Mouse (Mus musculus): ENCODE measurements around the gene Trim42. TPM values are rescaled to one million over a fixed set of nuclear protein-coding genes. Genes with fewer than 3 reads are reported as not detected.

Trim42 gene
- not detected for polyA plus RNA-seq (2012; fragmentation: generic; extraction: Trizol)

DNA sequence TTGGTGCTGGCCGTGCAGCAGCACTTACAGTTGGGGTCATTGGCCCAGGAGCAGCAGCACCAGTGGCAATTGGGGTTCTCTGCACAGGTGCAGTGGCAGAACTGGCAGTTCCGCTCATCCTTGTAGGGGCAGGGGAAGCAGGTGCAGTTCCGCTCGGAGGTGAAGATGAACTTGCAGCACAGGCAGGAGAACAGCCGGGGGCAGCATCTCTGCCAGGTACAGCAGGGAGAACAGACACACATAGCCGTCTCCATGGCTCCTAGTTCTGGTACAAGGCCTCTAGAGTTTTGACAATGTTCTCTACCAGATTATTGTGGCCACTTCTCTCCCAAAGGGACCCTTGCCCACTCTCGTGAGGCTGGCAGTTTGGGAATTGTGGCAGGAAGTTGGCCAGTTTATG, at the start of gene Trim42:
Trim42 (minus strand) TSS at position 368 of the 400 bp plus-strand sequence.
- Histone ChIP-seq H3K4me2 (ENCODE audit: low read depth) (no peak within 1 kb of the TSS), H3K4me3 (no peak within 1 kb of the TSS), H3ac (ENCODE audit: control insufficient read depth, insufficient read length) (no peak within 1 kb of the TSS), H3K27me3 (ENCODE audit: control insufficient read depth, insufficient read depth, insufficient read length) (no peaks in the 10 kb centered on the region), H3K79me2 (ENCODE audit: control insufficient read depth, insufficient read depth) (no peaks in the 10 kb centered on the region), H3K36me3 (ENCODE audit: control insufficient read depth, insufficient read depth) (no peaks in the 10 kb centered on the region)
- TF ChIP-seq MYOG (IDR thresholded peaks at IDR 0.05; ENCODE audit: control insufficient read depth in 1 of 3, insufficient read depth in 1 of 3, insufficient read length in 2 of 3, low read depth in 2 of 3) (no peak), E2F4 (IDR thresholded peaks at IDR 0.05; ENCODE audit: insufficient read depth) (no peak), POLR2AphosphoS2 (IDR thresholded peaks at IDR 0.05; ENCODE audit: insufficient read length, low read depth) (no peak), REST (IDR thresholded peaks at IDR 0.05; ENCODE audit: insufficient read depth, insufficient read length) (no peak), SRF (IDR thresholded peaks at IDR 0.05; ENCODE audit: control insufficient read depth, insufficient read length, low read depth) (no peak), TCF12 (IDR thresholded peaks at IDR 0.05; ENCODE audit: insufficient read depth, poor library complexity, severe bottlenecking) (no peak), USF1 (IDR thresholded peaks at IDR 0.05; ENCODE audit: low read depth) (no peak), POLR2A (IDR thresholded peaks at IDR 0.05; ENCODE audit: insufficient read length, low read depth) (no peak), MYOD1 (IDR thresholded peaks at IDR 0.05; ENCODE audit: control insufficient read depth in 1 of 3, insufficient read length in 2 of 3, low read depth in 2 of 3) (no peak), TCF3 (IDR thresholded peaks at IDR 0.05; ENCODE audit: insufficient read length, low read depth) (no peak), CEBPB (IDR thresholded peaks at IDR 0.05; ENCODE audit: insufficient read depth, poor library complexity, severe bottlenecking) (no peak), MAX (IDR thresholded peaks at IDR 0.05; ENCODE audit: low read depth) (no peak)

GRCm38 (mm10) chr9:97414876-97415668, 45.3 kb upstream of the Trim42 start:
- Histone ChIP-seq H3K27me3 (ENCODE audit: control insufficient read depth, insufficient read depth, insufficient read length) (no peaks in the 10 kb centered on the region), H3K79me2 (ENCODE audit: control insufficient read depth, insufficient read depth) (no peaks in the 10 kb centered on the region), H3K36me3 (ENCODE audit: control insufficient read depth, insufficient read depth) (no peaks in the 10 kb centered on the region), H3K4me3 (no peak overlapping the region), H3ac (ENCODE audit: control insufficient read depth, insufficient read length) (no peak overlapping the region), H3K4me2 (ENCODE audit: low read depth) (no peak overlapping the region)
- TF ChIP-seq CEBPB (IDR thresholded peaks at IDR 0.05; ENCODE audit: insufficient read depth, poor library complexity, severe bottlenecking) (no peak), TCF12 (IDR thresholded peaks at IDR 0.05; ENCODE audit: insufficient read depth, poor library complexity, severe bottlenecking) (no peak), SRF (IDR thresholded peaks at IDR 0.05; ENCODE audit: control insufficient read depth, insufficient read length, low read depth) (no peak)

DNA sequence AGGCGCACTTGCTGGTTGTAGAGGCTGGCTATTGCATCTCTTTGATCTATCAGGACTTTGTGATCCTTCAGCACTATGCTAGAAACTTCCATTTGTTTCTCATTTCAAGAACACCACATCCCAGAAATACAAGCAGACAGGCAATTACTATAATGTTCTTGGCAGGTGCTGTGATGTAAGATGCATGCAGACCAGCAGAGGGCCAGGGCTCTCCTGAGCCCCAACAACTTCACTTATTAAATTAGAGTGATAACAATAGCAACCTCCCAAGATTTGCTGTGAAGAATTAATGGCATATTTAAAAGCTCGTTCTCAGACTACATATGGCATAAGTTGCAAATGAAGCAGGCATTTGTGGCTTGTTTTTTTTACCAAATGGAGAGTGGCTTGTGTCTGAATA, 38.4 kb upstream of the Trim42 start:
- H3K79me2 ChIP-seq (ENCODE audit: control insufficient read depth, insufficient read depth): no peaks in the 10 kb centered on the region
- no peak overlapping the region for H3K4me3 ChIP-seq
- TF ChIP-seq USF1 (IDR thresholded peaks at IDR 0.05; ENCODE audit: low read depth) (no peak), TCF3 (IDR thresholded peaks at IDR 0.05; ENCODE audit: insufficient read length, low read depth) (no peak), REST (IDR thresholded peaks at IDR 0.05; ENCODE audit: insufficient read depth, insufficient read length) (no peak), POLR2AphosphoS2 (IDR thresholded peaks at IDR 0.05; ENCODE audit: insufficient read length, low read depth) (no peak), MYOD1 (IDR thresholded peaks at IDR 0.05; ENCODE audit: control insufficient read depth in 1 of 3, insufficient read length in 2 of 3, low read depth in 2 of 3) (no peak), POLR2A (IDR thresholded peaks at IDR 0.05; ENCODE audit: insufficient read length, low read depth) (no peak)
- no peaks in the 10 kb centered on the region for H3K27me3 ChIP-seq (ENCODE audit: control insufficient read depth, insufficient read depth, insufficient read length)
- no peaks in the 10 kb centered on the region for H3K36me3 ChIP-seq (ENCODE audit: control insufficient read depth, insufficient read depth)
- H3ac ChIP-seq (ENCODE audit: control insufficient read depth, insufficient read length): no peak overlapping the region
- no peak overlapping the region for H3K4me2 ChIP-seq (ENCODE audit: low read depth)

DNA sequence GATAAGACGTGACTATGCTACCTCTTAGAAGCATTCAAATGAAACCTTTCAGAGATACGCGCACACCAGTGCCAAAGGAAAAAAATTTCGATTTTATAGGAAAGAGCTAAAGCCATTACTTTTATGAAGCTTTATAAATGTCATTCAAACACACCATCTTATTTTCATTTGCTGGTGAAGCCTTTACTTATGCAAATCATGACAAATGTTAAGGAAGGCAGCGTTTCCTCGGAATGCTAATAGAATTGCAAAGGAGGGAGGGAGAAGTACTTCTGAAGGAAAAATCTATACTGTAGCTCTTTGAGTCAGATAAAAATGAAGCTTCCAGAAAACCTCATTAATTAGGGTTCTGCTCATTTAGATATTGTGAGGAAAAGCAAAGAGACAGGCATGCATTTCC, 13.3 kb downstream of the Trim42 start:
- Histone ChIP-seq H3K4me3 (no peak overlapping the region), H3K4me2 (ENCODE audit: low read depth) (no peak overlapping the region), H3K79me2 (ENCODE audit: control insufficient read depth, insufficient read depth) (no peaks in the 10 kb centered on the region), H3ac (ENCODE audit: control insufficient read depth, insufficient read length) (no peak overlapping the region), H3K36me3 (ENCODE audit: control insufficient read depth, insufficient read depth) (no peaks in the 10 kb centered on the region), H3K27me3 (ENCODE audit: control insufficient read depth, insufficient read depth, insufficient read length) (no peaks in the 10 kb centered on the region)
- TF ChIP-seq TCF3 (IDR thresholded peaks at IDR 0.05; ENCODE audit: insufficient read length, low read depth) (no peak), POLR2AphosphoS2 (IDR thresholded peaks at IDR 0.05; ENCODE audit: insufficient read length, low read depth) (no peak), MAX (IDR thresholded peaks at IDR 0.05; ENCODE audit: low read depth) (no peak), CEBPB (IDR thresholded peaks at IDR 0.05; ENCODE audit: insufficient read depth, poor library complexity, severe bottlenecking) (no peak), TCF12 (IDR thresholded peaks at IDR 0.05; ENCODE audit: insufficient read depth, poor library complexity, severe bottlenecking) (no peak), MYOD1 (IDR thresholded peaks at IDR 0.05; ENCODE audit: control insufficient read depth in 1 of 3, insufficient read length in 2 of 3, low read depth in 2 of 3) (no peak), MYOG (IDR thresholded peaks at IDR 0.05; ENCODE audit: control insufficient read depth in 1 of 3, insufficient read depth in 1 of 3, insufficient read length in 2 of 3, low read depth in 2 of 3) (no peak), POLR2A (IDR thresholded peaks at IDR 0.05; ENCODE audit: insufficient read length, low read depth) (no peak), SRF (IDR thresholded peaks at IDR 0.05; ENCODE audit: control insufficient read depth, insufficient read length, low read depth) (no peak), E2F4 (IDR thresholded peaks at IDR 0.05; ENCODE audit: insufficient read depth) (no peak), REST (IDR thresholded peaks at IDR 0.05; ENCODE audit: insufficient read depth, insufficient read length) (no peak), USF1 (IDR thresholded peaks at IDR 0.05; ENCODE audit: low read depth) (no peak)

DNA sequence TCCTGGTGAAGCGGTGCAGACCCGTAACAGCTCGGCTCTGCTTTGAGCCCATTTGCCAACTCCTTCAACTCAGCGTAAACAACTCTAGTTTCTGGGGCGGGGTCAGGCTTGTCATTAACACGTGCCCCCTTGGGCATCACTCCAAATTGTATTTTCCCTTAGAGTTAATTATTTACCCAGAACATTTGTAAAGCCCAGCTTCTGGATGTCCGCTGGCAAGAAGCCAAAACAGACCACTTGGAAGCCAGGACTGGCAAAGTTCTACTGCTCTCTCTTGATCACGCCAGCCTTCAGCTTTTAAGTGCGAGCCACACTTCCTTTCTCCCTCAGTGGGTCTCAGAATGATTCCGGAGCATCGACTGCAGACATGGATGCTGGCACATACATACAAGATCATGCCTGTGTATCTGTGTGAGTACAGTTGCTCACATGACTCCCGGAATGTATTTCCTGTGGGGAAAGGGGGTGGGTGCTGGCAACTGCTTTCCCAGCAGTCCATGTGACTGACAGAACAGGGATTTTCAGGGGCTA, 24.9 kb downstream of the Trim42 start:
- H3K79me2 ChIP-seq (ENCODE audit: control insufficient read depth, insufficient read depth): no peaks in the 10 kb centered on the region
- no peak overlapping the region for H3K4me3 ChIP-seq
- no peak overlapping the region for H3ac ChIP-seq (ENCODE audit: control insufficient read depth, insufficient read length)
- no peak overlapping the region for H3K4me2 ChIP-seq (ENCODE audit: low read depth)
- H3K36me3 ChIP-seq (ENCODE audit: control insufficient read depth, insufficient read depth): no peaks in the 10 kb centered on the region
- TF ChIP-seq CEBPB (IDR thresholded peaks at IDR 0.05; ENCODE audit: insufficient read depth, poor library complexity, severe bottlenecking) (no peak), MAX (IDR thresholded peaks at IDR 0.05; ENCODE audit: low read depth) (no peak), MYOG (IDR thresholded peaks at IDR 0.05; ENCODE audit: control insufficient read depth in 1 of 3, insufficient read depth in 1 of 3, insufficient read length in 2 of 3, low read depth in 2 of 3) (no peak), SRF (IDR thresholded peaks at IDR 0.05; ENCODE audit: control insufficient read depth, insufficient read length, low read depth) (no peak), USF1 (IDR thresholded peaks at IDR 0.05; ENCODE audit: low read depth) (no peak), POLR2A (IDR thresholded peaks at IDR 0.05; ENCODE audit: insufficient read length, low read depth) (no peak), MYOD1 (IDR thresholded peaks at IDR 0.05; ENCODE audit: control insufficient read depth in 1 of 3, insufficient read length in 2 of 3, low read depth in 2 of 3) (no peak), TCF3 (IDR thresholded peaks at IDR 0.05; ENCODE audit: insufficient read length, low read depth) (no peak), TCF12 (IDR thresholded peaks at IDR 0.05; ENCODE audit: insufficient read depth, poor library complexity, severe bottlenecking) (no peak), REST (IDR thresholded peaks at IDR 0.05; ENCODE audit: insufficient read depth, insufficient read length) (no peak), POLR2AphosphoS2 (IDR thresholded peaks at IDR 0.05; ENCODE audit: insufficient read length, low read depth) (no peak), E2F4 (IDR thresholded peaks at IDR 0.05; ENCODE audit: insufficient read depth) (no peak)
- no peaks in the 10 kb centered on the region for H3K27me3 ChIP-seq (ENCODE audit: control insufficient read depth, insufficient read depth, insufficient read length)
